Mouse (Mus musculus): ENCODE data around the gene Rbck1. TPM values are rescaled to one million over a fixed set of nuclear protein-coding genes. Genes with fewer than 3 reads are reported as not detected.
A peak's percentile ranks its signal among the peaks of the same experiment; 100 is the strongest.
"Not testable (repeated sequence)": the region's sequence is repeated elsewhere in the genome, so short reads cannot be mapped to it uniquely, and the experiment has no call there.

The Rbck1 gene
- polyA plus RNA-seq, 1 experiment from 2014 or later = 96.6 TPM

DNA sequence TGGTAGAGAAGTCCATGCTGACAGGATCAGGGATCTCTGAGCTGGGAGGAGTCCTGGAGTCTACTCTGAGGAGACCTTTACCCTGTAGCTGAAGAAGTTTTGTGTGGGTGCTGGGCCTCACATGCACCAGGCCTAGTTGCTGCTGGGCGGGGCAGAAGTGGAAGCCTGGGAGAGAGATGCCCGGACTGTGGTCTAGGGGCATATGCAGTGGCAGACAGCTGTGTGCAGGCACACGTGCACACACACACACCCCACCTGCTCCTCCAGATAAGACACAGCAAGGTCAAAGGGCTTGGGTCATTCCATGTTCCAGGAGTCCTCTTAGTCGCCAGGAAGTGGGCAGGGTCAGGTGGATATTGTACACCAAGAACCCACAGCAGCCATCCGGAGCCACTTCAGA, 27.2 kb upstream of the Rbck1 start:
- no peak overlapping the region for H3K4me2 ChIP-seq (replicated peaks)
- H3K36me3 ChIP-seq = no peaks in the 10 kb centered on the region
- no peak for ATAC-seq (ENCODE audit: low FRiP score, low read depth)
- no peaks in the 10 kb centered on the region for H3K27me3 ChIP-seq
- H3K4me3 ChIP-seq = no peak overlapping the region
- WGBS = 74% methylated on average over 5 of the region's 5 CpGs
- no peak overlapping the region for H3K9ac ChIP-seq (replicated peaks)
- H3K9me3 ChIP-seq = no peaks in the 10 kb centered on the region
- peaks cover 6% of the 10 kb centered on the region; the same call in 1 of the 2 replicates for H3K4me1 ChIP-seq
- no peak overlapping the region for H3K27ac ChIP-seq (replicated peaks)

DNA sequence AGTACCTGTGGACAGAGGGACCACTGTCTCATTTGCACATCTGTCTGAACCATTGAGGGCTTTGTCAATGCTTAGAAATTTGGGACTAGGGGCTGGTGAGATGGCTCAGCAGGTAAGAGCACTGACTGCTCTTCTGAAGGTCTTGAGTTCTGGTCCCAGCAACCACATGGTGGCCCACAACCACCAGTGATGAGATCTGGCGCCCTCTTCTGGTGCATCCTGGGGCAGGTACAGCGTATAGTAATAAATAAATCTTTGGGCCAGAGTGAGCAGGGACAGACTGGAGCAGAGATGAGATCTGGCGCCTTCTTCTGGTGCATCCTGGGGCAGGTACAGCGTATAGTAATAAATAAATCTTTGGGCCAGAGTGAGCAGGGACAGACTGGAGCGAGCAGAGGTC, 26.5 kb upstream of the Rbck1 start:
- H3K4me2 ChIP-seq (replicated peaks); H3K27me3 ChIP-seq; H3K4me1 ChIP-seq; H3K9me3 ChIP-seq; H3K4me3 ChIP-seq; H3K9ac ChIP-seq (replicated peaks); H3K27ac ChIP-seq (replicated peaks); H3K36me3 ChIP-seq; ATAC-seq (ENCODE audit: low FRiP score, low read depth): not testable (repeated sequence)
- WGBS = 76% methylated on average over 5 of the region's 5 CpGs

DNA sequence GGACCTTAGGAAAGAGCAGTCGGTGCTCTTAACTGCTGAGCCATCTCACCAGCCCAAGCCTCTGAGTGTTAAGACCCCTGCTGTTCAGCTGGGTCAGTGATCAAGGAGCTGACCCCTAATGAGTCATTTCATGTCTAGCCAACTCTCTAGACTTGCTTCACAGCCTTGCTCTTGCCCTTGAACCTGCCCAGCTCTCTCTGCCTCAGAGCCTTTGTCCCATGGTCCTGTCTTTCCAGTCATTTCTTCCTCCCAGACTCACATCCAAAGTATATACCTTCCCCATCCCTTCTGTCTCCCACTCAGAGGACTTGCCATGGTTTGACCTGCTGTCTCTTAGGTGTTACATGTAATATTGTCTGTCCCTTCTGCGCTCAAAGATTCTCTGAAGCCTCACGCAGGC, 24.8 kb upstream of the Rbck1 start:
- 94% methylated on average over 3 of the region's 3 CpGs for WGBS
- H3K27me3 ChIP-seq = no peaks in the 10 kb centered on the region
- H3K4me3 ChIP-seq = no peak overlapping the region
- no peak overlapping the region for H3K9ac ChIP-seq (replicated peaks)
- no peaks in the 10 kb centered on the region for H3K36me3 ChIP-seq
- H3K9me3 ChIP-seq = no peaks in the 10 kb centered on the region
- ATAC-seq (ENCODE audit: low FRiP score, low read depth) = no peak
- no peak overlapping the region for H3K4me2 ChIP-seq (replicated peaks)
- no peaks in the 10 kb centered on the region for H3K4me1 ChIP-seq
- H3K27ac ChIP-seq (replicated peaks) = no peak overlapping the region

DNA sequence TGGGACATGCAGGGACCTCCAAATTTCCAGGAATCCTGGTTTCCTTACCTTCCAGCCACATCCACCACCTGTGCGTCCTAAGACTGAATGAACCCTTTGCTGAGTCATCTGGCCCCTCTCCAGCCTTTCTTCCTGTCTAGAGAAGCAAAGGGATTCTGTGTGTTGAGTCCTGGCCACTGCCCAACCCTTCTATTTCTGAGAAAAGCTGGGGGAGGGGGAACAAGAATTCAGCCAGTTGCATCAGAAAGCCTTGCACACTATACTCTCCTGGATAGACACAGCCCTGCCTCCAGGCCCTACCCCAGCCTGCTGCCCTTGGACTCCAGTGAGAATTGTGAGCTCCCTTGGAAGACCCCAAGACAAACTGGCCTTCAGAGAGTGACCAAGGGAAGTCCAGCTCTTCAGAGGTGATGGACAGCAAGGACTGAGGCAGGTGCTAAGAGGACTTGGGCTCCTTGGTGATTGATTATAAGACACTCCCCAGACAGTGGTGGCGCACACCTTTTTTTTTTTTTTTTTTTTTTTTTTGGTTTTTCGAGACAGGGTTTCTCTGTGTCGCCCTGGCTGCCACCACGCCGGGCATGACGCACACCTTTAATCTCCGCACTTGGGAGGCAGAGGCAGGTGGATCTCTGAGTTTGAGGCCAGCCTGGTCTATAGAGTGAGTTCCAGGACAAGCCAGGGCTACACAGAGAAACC, 17.5 kb upstream of the Rbck1 start:
- Histone ChIP-seq H3K4me1 (no peaks in the 10 kb centered on the region), H3K4me2 (replicated peaks) (no peak overlapping the region), H3K27ac (replicated peaks) (no peak overlapping the region), H3K4me3 (no peak overlapping the region), H3K9ac (replicated peaks) (no peak overlapping the region), H3K36me3 (no peaks in the 10 kb centered on the region), H3K27me3 (peaks cover 8% of the 10 kb centered on the region), H3K9me3 (no peaks in the 10 kb centered on the region)
- no peak for ATAC-seq (ENCODE audit: low FRiP score, low read depth)
- WGBS = 94% methylated on average over 8 of the region's 8 CpGs

DNA sequence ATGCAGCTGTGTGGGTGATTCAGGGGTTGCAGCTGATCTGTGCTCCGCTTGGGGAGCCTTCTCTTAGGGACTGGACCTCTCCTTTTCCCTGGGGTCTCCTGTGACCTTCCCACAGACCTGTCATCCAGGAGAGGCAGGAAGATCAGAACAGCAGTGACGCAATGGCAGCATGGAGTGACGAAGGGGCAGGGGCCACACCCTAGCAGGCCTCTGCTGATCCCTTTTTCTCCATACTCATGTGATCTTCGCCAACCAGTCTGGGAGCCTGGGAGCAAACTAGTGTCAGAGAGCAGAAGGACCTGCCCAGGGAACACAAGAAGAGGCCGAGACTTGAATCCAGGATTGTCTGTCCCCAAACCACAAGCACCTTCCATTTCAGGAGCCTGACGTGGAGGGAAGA, 16.8 kb upstream of the Rbck1 start:
- Histone ChIP-seq H3K4me2 (replicated peaks) (no peak overlapping the region), H3K4me3 (no peak overlapping the region), H3K4me1 (peaks cover 4% of the 10 kb centered on the region), H3K27me3 (peaks cover 14% of the 10 kb centered on the region), H3K36me3 (no peaks in the 10 kb centered on the region), H3K9me3 (no peaks in the 10 kb centered on the region), H3K27ac (replicated peaks) (no peak overlapping the region), H3K9ac (replicated peaks) (no peak overlapping the region)
- ATAC-seq (ENCODE audit: low FRiP score, low read depth) = no peak
- 88% methylated on average over 6 of the region's 6 CpGs for WGBS

DNA sequence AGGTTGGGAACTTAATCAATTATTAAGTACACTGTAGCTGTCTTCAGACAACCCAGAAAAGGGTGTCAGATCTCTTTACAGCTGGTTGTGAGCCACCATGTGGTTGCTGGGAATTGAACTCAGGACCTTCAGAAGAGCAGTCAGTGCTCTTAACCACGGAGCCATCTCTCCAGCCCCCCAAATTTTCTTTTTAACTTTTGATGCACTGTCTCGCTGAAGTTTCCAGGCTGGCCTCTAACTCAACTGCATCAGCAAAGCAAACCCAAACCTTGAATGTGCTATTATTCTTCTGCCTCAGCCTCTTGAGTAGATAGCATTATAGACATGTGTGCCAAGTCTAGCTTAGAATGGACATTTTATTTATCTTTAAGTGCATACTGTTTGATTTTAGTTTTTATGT, 15.3 kb upstream of the Rbck1 start:
- no peak for ATAC-seq (ENCODE audit: low FRiP score, low read depth)
- WGBS = 75% methylated on average over 2 of the region's 2 CpGs
- no peaks in the 10 kb centered on the region for H3K36me3 ChIP-seq
- H3K9me3 ChIP-seq = no peaks in the 10 kb centered on the region
- no peak overlapping the region for H3K4me3 ChIP-seq
- peaks cover 18% of the 10 kb centered on the region for H3K27me3 ChIP-seq
- H3K4me2 ChIP-seq (replicated peaks) = no peak overlapping the region
- no peak overlapping the region for H3K9ac ChIP-seq (replicated peaks)
- peaks cover 10% of the 10 kb centered on the region for H3K4me1 ChIP-seq
- no peak overlapping the region for H3K27ac ChIP-seq (replicated peaks)

DNA sequence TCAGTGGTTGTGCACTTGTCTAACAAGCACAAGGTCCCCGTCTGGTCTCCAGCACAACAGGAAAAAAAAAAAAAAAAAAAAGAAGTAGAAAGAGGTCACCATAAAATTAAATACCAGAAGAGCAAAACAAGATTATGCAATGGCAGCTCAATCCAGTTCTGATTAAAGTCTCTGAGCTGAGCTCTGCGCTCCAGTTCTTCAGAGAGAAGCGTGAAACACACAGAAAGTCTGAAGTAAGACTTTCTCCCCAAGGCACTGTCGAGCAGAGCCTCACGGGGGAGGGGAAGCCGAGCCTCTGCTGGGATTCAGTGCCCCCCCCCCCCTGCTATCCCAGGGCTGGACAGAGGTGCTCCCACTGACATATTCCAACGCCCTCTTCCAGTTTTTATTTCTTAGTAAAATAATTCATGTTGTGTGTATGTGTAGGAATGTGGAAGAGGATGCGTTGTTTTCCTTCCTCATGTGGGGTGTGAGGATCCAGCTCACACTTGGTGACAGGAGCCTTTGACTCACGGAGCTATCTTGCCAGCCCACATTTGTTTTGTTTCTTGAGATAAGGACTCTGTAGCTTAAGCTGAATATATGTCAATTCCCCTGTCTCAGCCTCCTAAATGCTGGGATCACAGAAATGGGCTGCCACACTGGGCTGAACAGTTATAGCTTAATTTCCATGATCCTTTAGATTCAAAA, 14.5 kb upstream of the Rbck1 start:
- Histone ChIP-seq H3K27ac (replicated peaks) (no peak overlapping the region), H3K9me3 (no peaks in the 10 kb centered on the region), H3K27me3 (peaks cover 19% of the 10 kb centered on the region), H3K36me3 (no peaks in the 10 kb centered on the region), H3K4me3 (no peak overlapping the region), H3K9ac (replicated peaks) (no peak overlapping the region), H3K4me2 (replicated peaks) (no peak overlapping the region), H3K4me1 (peaks cover 10% of the 10 kb centered on the region)
- WGBS = 43% methylated on average over 9 of the region's 9 CpGs
- no peak for ATAC-seq (ENCODE audit: low FRiP score, low read depth)

DNA sequence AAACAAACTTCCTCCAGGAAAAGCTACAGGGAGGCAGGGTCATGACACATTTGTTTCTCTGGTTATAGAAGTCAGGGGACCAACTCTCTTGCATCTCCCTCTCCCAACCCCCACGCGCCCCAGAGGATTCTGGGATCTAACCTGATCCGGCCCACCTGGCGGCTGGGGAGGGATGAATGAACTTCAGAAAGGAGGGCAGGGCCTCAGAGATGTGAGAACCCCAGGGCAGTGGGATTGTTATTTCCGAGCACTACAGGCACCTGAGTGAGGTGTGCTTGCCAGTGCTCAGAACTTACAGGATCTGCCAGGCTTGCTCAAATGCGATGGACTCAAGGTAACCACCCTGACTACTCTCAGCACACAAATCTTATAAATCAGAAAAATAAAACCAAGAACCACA, 12.9 kb upstream of the Rbck1 start:
- H3K27me3 ChIP-seq = peaks cover 19% of the 10 kb centered on the region
- no peak overlapping the region for H3K27ac ChIP-seq (replicated peaks)
- no peaks in the 10 kb centered on the region for H3K9me3 ChIP-seq
- no peaks in the 10 kb centered on the region for H3K36me3 ChIP-seq
- no peak overlapping the region for H3K4me3 ChIP-seq
- no peak overlapping the region for H3K4me2 ChIP-seq (replicated peaks)
- peaks cover 10% of the 10 kb centered on the region for H3K4me1 ChIP-seq
- H3K9ac ChIP-seq (replicated peaks) = no peak overlapping the region
- 60% methylated on average over 6 of the region's 6 CpGs for WGBS
- ATAC-seq (ENCODE audit: low FRiP score, low read depth) = no peak

DNA sequence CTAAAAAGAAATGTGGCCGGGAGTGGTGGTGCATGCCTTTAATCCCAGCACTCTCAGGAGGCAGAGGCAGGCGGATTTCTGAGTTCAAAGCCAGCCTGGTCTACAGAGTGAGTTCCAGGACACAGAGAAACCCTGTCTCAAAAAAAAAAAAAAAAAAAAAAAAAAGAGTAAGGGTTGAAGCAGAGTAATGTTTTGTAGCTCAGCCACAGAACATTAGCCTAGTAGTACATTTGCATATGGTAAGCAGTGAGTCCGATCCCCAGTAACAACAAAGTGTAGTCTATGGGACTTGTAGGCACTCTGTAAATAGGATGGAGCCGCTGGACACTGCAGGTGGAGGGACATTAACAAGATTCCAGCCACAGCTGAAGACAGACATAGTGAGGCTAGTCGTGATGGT, 12.5 kb upstream of the Rbck1 start:
- Histone ChIP-seq H3K27me3 (peaks cover 19% of the 10 kb centered on the region), H3K9me3 (no peaks in the 10 kb centered on the region), H3K4me3 (no peak overlapping the region), H3K4me1 (peaks cover 10% of the 10 kb centered on the region), H3K4me2 (replicated peaks) (no peak overlapping the region), H3K9ac (replicated peaks) (no peak overlapping the region), H3K27ac (replicated peaks) (no peak overlapping the region), H3K36me3 (no peaks in the 10 kb centered on the region)
- ATAC-seq (ENCODE audit: low FRiP score, low read depth) = no peak
- 64% methylated on average over 5 of the region's 5 CpGs for WGBS

DNA sequence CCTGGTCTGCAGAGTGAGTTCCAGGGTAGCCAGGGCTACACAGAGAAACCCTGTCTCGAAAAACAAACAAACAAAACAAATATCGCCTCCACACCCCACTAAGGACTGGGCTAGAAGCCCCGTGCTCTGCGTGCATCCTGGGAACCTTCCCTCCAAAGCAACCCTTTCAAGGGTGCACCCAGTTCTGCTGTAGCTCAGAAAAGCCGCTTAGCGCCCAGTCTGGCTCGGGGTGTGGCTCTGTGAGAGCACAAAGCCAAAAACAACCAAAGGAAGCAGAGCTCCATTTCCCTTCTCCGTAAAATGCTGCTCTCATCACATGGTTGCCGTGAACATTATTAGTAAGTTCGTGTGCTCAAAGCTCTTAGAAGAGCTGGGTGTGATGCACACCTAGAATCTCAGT, 11.9 kb upstream of the Rbck1 start:
- peak overlapping the region; percentile 56 for H3K4me3 ChIP-seq
- H3K4me1 ChIP-seq = peaks cover 10% of the 10 kb centered on the region
- H3K27me3 ChIP-seq = peaks cover 19% of the 10 kb centered on the region
- 0 out of 2 replicates have a peak, but pooled peaks have one; percentile 13 for ATAC-seq (ENCODE audit: low FRiP score, low read depth)
- H3K27ac ChIP-seq (replicated peaks) = no peak overlapping the region
- no peaks in the 10 kb centered on the region for H3K9me3 ChIP-seq
- H3K9ac ChIP-seq (replicated peaks) = peak overlapping the region; percentile 57
- WGBS = 12% methylated on average over 10 of the region's 10 CpGs
- H3K4me2 ChIP-seq (replicated peaks) = peak overlapping the region; percentile 72
- no peaks in the 10 kb centered on the region for H3K36me3 ChIP-seq

DNA sequence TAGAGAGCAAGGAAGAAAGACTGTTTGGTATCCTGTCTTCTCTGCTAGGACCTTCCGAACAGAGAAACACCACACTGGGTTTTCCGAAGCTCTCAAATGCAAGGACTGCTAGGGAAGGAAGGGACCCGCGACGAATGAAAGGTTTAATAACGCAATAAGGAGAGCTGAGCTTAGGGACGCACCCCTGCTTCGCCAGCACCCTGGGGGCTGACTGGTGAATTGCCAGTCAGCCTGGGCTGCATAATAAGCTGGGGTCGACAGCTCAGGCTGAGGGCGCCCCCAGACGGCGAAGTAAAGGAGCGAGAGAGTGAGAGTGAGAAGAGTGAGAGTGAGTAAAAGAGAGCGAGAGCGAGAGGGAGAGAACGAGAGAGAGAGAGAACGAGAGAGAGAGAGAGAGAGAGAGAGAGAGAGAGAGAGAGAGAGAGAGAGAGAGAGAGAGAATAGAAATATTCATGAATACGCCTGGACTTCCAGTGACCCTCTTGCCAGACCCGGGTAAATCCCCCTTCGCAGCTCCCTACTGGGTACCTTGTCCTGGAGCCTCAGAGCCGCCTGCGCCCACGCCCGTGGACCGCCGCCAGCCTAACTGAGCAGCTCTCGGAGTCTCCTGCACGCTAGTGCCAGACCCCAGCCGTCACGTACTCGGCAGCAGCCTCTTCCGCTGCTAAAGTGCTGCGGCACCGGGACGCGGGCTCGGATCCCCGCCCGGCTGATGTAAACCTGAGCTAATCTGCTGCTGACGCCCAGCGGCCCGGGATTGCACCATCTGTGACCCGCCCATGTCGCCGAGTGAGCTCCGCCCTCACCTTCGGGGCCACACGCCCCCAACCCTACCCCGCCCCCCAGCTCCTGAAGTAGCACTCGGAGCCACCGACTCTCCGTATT, 11.1 kb upstream of the Rbck1 start, which contains the start of gene Trib3:
Gene Trib3 (minus strand): TSS at position 704 of the 885 bp plus-strand sequence.
- Histone ChIP-seq H3K4me2 (replicated peaks) (peak within 1 kb of the TSS; percentile 72), H3K4me1 (peaks cover 10% of the 10 kb centered on the region), H3K27me3 (peaks cover 19% of the 10 kb centered on the region), H3K4me3 (peak within 1 kb of the TSS; percentile 56), H3K9ac (replicated peaks) (peak within 1 kb of the TSS; percentile 57), H3K9me3 (no peaks in the 10 kb centered on the region), H3K27ac (replicated peaks) (0 out of 2 replicates have a peak within 1 kb of the TSS, but pooled peaks have one; percentile 20), H3K36me3 (no peaks in the 10 kb centered on the region)
- ATAC-seq (ENCODE audit: low FRiP score, low read depth) = peak; percentile 84
- WGBS = under 1% methylated on average over 48 of the region's 52 CpGs

Measured in midbrain, embryonic 12.5 days (tissue).